Mouse (Mus musculus): Measurements from ENCODE around the gene Grpel1. TPM values are rescaled to one million over a fixed set of nuclear protein-coding genes. Genes with fewer than 3 reads are reported as not detected.
A peak's percentile ranks its signal among the peaks of the same experiment; 100 is the strongest.

The Grpel1 gene
- polyA plus RNA-seq, 1 experiment, result 46.3 TPM

GRCm38 (mm10) chr5:36474283-36474682, 9.5 kb downstream of the Grpel1 start:
- H3K4me3 ChIP-seq, result no peak overlapping the region
- H3K27me3 ChIP-seq (ENCODE audit: control insufficient read depth, insufficient read depth, insufficient read length), result no peaks in the 10 kb centered on the region
- no peak for TF ChIP-seq MYOD1 (IDR thresholded peaks at IDR 0.05; ENCODE audit: control insufficient read depth in 1 of 3, insufficient read length in 2 of 3, low read depth in 2 of 3)
- TF ChIP-seq POLR2A (IDR thresholded peaks at IDR 0.05; ENCODE audit: insufficient read length, low read depth), result peak; percentile 21
- no peak for TF ChIP-seq MYOG (IDR thresholded peaks at IDR 0.05; ENCODE audit: control insufficient read depth in 1 of 3, insufficient read depth in 1 of 3, insufficient read length in 2 of 3, low read depth in 2 of 3)
- TF ChIP-seq SRF (IDR thresholded peaks at IDR 0.05; ENCODE audit: control insufficient read depth, insufficient read length, low read depth), result no peak
- no peak for TF ChIP-seq E2F4 (IDR thresholded peaks at IDR 0.05; ENCODE audit: insufficient read depth)
- TF ChIP-seq TCF3 (IDR thresholded peaks at IDR 0.05; ENCODE audit: insufficient read length, low read depth), result no peak
- TF ChIP-seq CEBPB (IDR thresholded peaks at IDR 0.05; ENCODE audit: insufficient read depth, poor library complexity, severe bottlenecking), result no peak
- TF ChIP-seq TCF12 (IDR thresholded peaks at IDR 0.05; ENCODE audit: insufficient read depth, poor library complexity, severe bottlenecking), result no peak
- no peak for TF ChIP-seq REST (IDR thresholded peaks at IDR 0.05; ENCODE audit: insufficient read depth, insufficient read length)
- TF ChIP-seq POLR2AphosphoS2 (IDR thresholded peaks at IDR 0.05; ENCODE audit: insufficient read length, low read depth), result peak; percentile 66
- no peak for TF ChIP-seq USF1 (IDR thresholded peaks at IDR 0.05; ENCODE audit: low read depth)
- no peak for TF ChIP-seq MAX (IDR thresholded peaks at IDR 0.05; ENCODE audit: low read depth)
- no peak overlapping the region for H3ac ChIP-seq (ENCODE audit: control insufficient read depth, insufficient read length)
- H3K36me3 ChIP-seq (ENCODE audit: control insufficient read depth, insufficient read depth), result peaks cover 40% of the 10 kb centered on the region
- H3K79me2 ChIP-seq (ENCODE audit: control insufficient read depth, insufficient read depth), result peaks cover 28% of the 10 kb centered on the region
- H3K4me2 ChIP-seq (ENCODE audit: low read depth), result no peak overlapping the region

- Histone ChIP-seq H3ac (ENCODE audit: control insufficient read depth, insufficient read length) (no peak overlapping the region), H3K4me3 (no peak overlapping the region), H3K4me2 (ENCODE audit: low read depth) (no peak overlapping the region), H3K36me3 (ENCODE audit: control insufficient read depth, insufficient read depth) (peaks cover 10% of the 10 kb centered on the region), H3K79me2 (ENCODE audit: control insufficient read depth, insufficient read depth) (peaks cover 59% of the 10 kb centered on the region), H3K27me3 (ENCODE audit: control insufficient read depth, insufficient read depth, insufficient read length) (no peaks in the 10 kb centered on the region)
- TF ChIP-seq REST (IDR thresholded peaks at IDR 0.05; ENCODE audit: insufficient read depth, insufficient read length) (no peak), MYOD1 (IDR thresholded peaks at IDR 0.05; ENCODE audit: control insufficient read depth in 1 of 3, insufficient read length in 2 of 3, low read depth in 2 of 3) (no peak), TCF3 (IDR thresholded peaks at IDR 0.05; ENCODE audit: insufficient read length, low read depth) (no peak), MYOG (IDR thresholded peaks at IDR 0.05; ENCODE audit: control insufficient read depth in 1 of 3, insufficient read depth in 1 of 3, insufficient read length in 2 of 3, low read depth in 2 of 3) (no peak), USF1 (IDR thresholded peaks at IDR 0.05; ENCODE audit: low read depth) (no peak), CEBPB (IDR thresholded peaks at IDR 0.05; ENCODE audit: insufficient read depth, poor library complexity, severe bottlenecking) (no peak), POLR2AphosphoS2 (IDR thresholded peaks at IDR 0.05; ENCODE audit: insufficient read length, low read depth) (no peak), TCF12 (IDR thresholded peaks at IDR 0.05; ENCODE audit: insufficient read depth, poor library complexity, severe bottlenecking) (no peak), E2F4 (IDR thresholded peaks at IDR 0.05; ENCODE audit: insufficient read depth) (no peak), SRF (IDR thresholded peaks at IDR 0.05; ENCODE audit: control insufficient read depth, insufficient read length, low read depth) (no peak), MAX (IDR thresholded peaks at IDR 0.05; ENCODE audit: low read depth) (no peak), POLR2A (IDR thresholded peaks at IDR 0.05; ENCODE audit: insufficient read length, low read depth) (no peak)
Observed at GRCm38 (mm10) chr5:36477486-36477885, 12.7 kb downstream of the Grpel1 start.

- no peak for TF ChIP-seq E2F4 (IDR thresholded peaks at IDR 0.05; ENCODE audit: insufficient read depth)
- no peak for TF ChIP-seq MYOG (IDR thresholded peaks at IDR 0.05; ENCODE audit: control insufficient read depth in 1 of 3, insufficient read depth in 1 of 3, insufficient read length in 2 of 3, low read depth in 2 of 3)
- no peak for TF ChIP-seq TCF3 (IDR thresholded peaks at IDR 0.05; ENCODE audit: insufficient read length, low read depth)
- TF ChIP-seq CEBPB (IDR thresholded peaks at IDR 0.05; ENCODE audit: insufficient read depth, poor library complexity, severe bottlenecking), result no peak
- TF ChIP-seq POLR2A (IDR thresholded peaks at IDR 0.05; ENCODE audit: insufficient read length, low read depth), result no peak
- TF ChIP-seq SRF (IDR thresholded peaks at IDR 0.05; ENCODE audit: control insufficient read depth, insufficient read length, low read depth), result no peak
- no peak for TF ChIP-seq MAX (IDR thresholded peaks at IDR 0.05; ENCODE audit: low read depth)
- TF ChIP-seq USF1 (IDR thresholded peaks at IDR 0.05; ENCODE audit: low read depth), result no peak
- TF ChIP-seq TCF12 (IDR thresholded peaks at IDR 0.05; ENCODE audit: insufficient read depth, poor library complexity, severe bottlenecking), result no peak
- no peak for TF ChIP-seq REST (IDR thresholded peaks at IDR 0.05; ENCODE audit: insufficient read depth, insufficient read length)
- no peak for TF ChIP-seq POLR2AphosphoS2 (IDR thresholded peaks at IDR 0.05; ENCODE audit: insufficient read length, low read depth)
- TF ChIP-seq MYOD1 (IDR thresholded peaks at IDR 0.05; ENCODE audit: control insufficient read depth in 1 of 3, insufficient read length in 2 of 3, low read depth in 2 of 3), result no peak
- Histone ChIP-seq H3K36me3 (ENCODE audit: control insufficient read depth, insufficient read depth) (no peaks in the 10 kb centered on the region), H3K4me3 (no peak overlapping the region), H3K79me2 (ENCODE audit: control insufficient read depth, insufficient read depth) (peaks cover 70% of the 10 kb centered on the region), H3ac (ENCODE audit: control insufficient read depth, insufficient read length) (no peak overlapping the region), H3K27me3 (ENCODE audit: control insufficient read depth, insufficient read depth, insufficient read length) (no peaks in the 10 kb centered on the region), H3K4me2 (ENCODE audit: low read depth) (no peak overlapping the region)
Observed at GRCm38 (mm10) chr5:36478540-36479420, 14.0 kb downstream of the Grpel1 start.

- Histone ChIP-seq H3ac (ENCODE audit: control insufficient read depth, insufficient read length) (no peak overlapping the region), H3K4me2 (ENCODE audit: low read depth) (no peak overlapping the region), H3K36me3 (ENCODE audit: control insufficient read depth, insufficient read depth) (no peaks in the 10 kb centered on the region), H3K79me2 (ENCODE audit: control insufficient read depth, insufficient read depth) (peaks cover 70% of the 10 kb centered on the region), H3K4me3 (no peak overlapping the region), H3K27me3 (ENCODE audit: control insufficient read depth, insufficient read depth, insufficient read length) (no peaks in the 10 kb centered on the region)
- TF ChIP-seq E2F4 (IDR thresholded peaks at IDR 0.05; ENCODE audit: insufficient read depth) (no peak), TCF3 (IDR thresholded peaks at IDR 0.05; ENCODE audit: insufficient read length, low read depth) (no peak), CEBPB (IDR thresholded peaks at IDR 0.05; ENCODE audit: insufficient read depth, poor library complexity, severe bottlenecking) (no peak), SRF (IDR thresholded peaks at IDR 0.05; ENCODE audit: control insufficient read depth, insufficient read length, low read depth) (no peak), MYOG (IDR thresholded peaks at IDR 0.05; ENCODE audit: control insufficient read depth in 1 of 3, insufficient read depth in 1 of 3, insufficient read length in 2 of 3, low read depth in 2 of 3) (no peak), USF1 (IDR thresholded peaks at IDR 0.05; ENCODE audit: low read depth) (no peak), MYOD1 (IDR thresholded peaks at IDR 0.05; ENCODE audit: control insufficient read depth in 1 of 3, insufficient read length in 2 of 3, low read depth in 2 of 3) (no peak)
Observed at GRCm38 (mm10) chr5:36479735-36480134, 14.9 kb downstream of the Grpel1 start.

Data from myocyte (in vitro differentiated cells).